Mouse (Mus musculus) gastrocnemius, adult 2 months (tissue): Measurements from ENCODE around the gene Mcm8. TPM values are rescaled to one million over a fixed set of nuclear protein-coding genes. Genes with fewer than 3 reads are reported as not detected.

ENCODE experiments used
- DNase-seq: peaks from one replicate; pipeline ENCODE4 v3.0.0; 2022
- H3K27ac ChIP-seq: fragments of 200-600 bp; 2 replicates; pipeline ENCODE4 v1.8.1; 2022; ENCODE audit warnings: mild to moderate bottlenecking
- H3K4me3 ChIP-seq: fragments of 200-600 bp; 2 replicates; pipeline ENCODE4 v1.8.1; 2022; ENCODE audit warnings: mild to moderate bottlenecking, moderate library complexity
- CTCF ChIP-seq: fragments of 200-600 bp; IDR thresholded peaks from 2 replicates; pipeline ENCODE4 v1.8.1; 2022; ENCODE audit warnings: antibody characterized with exemption, mild to moderate bottlenecking, moderate library complexity
- intact Hi-C: fragments of 180-260 bp; cut with DNase I; formaldehyde crosslinking; loops from one replicate; pipeline ENCODE4 v1.15.1; 2025
- total RNA-seq, 2 experiments: library from RNA; stranded (reverse); gene quantifications; 2 replicates each; pipeline ENCODE4 v1.2.3; 2021

Gene Mcm8
- total RNA-seq, 2 experiments from 2014 or later = 1.3 TPM

DNA sequence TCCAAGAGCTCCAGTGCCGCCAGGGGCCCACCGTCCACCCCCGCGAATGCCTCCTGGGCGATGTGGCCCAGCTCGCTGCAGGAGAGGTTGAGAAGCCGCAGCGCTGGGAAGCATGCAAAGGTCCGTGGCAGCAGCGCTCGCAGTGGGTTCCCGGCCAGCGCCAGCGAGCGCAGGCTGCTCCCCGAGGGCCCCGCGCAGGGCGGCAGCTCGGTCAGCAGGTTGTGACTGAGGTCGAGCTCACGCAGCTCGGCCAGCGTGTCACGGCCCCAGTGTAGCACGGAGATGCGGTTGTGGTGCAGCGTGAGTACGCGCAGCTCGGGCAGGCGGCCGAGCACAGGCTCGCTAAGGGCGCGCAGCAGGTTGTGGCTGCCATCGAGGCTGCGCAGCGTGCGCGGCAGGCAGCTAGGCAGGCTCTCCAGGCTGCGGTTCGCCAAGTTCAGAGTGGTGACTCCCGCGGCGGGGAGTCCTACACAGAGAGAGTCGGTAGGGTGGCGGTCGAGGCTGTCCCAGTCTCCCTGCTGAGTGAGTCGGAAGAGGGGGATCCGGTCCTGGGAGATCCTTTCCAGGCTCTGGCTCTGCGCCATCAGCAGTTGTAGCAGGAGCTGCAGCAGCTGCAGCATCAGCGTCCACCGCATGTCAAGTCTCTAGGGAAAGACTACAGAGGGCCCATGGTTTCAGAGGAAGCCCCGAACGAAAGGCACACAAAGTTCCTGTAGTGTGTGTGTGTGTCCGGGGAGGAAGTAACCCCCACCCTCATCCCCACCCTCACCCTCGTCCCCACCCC is 63.5 kb downstream of the Mcm8 start:
- Histone ChIP-seq H3K4me3 (peak overlapping the region; percentile 60), H3K27ac (no peak overlapping the region)
- TF ChIP-seq CTCF = no peak
- DNase-seq = peak; percentile 30
- intact Hi-C loops = no loop called here

DNA sequence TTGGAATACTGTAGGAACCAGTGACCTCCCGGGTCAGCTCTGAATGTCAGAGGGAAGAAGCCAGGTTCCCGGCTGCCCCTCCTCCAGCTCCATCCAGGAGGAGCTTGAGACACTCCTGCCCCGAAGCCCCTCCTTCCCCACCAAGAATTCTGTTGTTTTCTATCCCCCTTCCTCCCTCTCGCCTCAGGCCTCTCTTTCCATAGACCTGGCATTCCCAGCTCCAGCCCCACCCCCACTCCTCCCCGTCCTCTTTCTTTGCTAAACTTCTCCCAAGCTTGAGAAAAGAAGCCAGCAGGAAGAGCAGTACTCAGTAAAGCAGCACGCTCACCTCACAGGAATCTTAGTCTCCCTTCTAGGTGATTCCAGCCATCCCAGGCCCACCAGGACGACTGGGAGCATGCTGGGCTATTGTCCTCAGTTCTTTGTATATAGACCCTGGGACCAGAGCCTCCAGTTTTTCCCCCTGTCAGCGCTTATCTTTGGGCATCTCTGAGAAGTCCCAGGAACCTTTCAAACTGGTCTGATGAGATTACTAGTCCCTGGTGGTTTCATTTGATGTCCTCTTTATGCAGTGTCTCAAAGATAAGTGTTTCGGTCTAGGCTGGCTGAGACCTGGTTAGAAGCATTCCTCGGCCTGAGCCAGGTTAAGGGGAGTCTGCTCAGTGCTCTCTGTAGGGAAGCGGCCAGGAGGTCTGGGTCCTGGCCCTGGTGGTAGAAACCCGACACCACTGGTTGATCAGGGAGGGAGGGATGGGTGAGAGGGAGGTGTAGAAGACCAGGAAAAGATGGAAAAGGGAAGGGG is 65.1 kb downstream of the Mcm8 start, which contains the start of gene Lrrn4:
Lrrn4 (minus strand) TSS at position 48 of the 802 bp plus-strand sequence.
- TF ChIP-seq CTCF = no peak
- intact Hi-C loops = no loop called here
- H3K4me3 ChIP-seq = peak within 1 kb of the TSS; percentile 60
- H3K27ac ChIP-seq = no peak within 1 kb of the TSS
- DNase-seq = no peak

DNA sequence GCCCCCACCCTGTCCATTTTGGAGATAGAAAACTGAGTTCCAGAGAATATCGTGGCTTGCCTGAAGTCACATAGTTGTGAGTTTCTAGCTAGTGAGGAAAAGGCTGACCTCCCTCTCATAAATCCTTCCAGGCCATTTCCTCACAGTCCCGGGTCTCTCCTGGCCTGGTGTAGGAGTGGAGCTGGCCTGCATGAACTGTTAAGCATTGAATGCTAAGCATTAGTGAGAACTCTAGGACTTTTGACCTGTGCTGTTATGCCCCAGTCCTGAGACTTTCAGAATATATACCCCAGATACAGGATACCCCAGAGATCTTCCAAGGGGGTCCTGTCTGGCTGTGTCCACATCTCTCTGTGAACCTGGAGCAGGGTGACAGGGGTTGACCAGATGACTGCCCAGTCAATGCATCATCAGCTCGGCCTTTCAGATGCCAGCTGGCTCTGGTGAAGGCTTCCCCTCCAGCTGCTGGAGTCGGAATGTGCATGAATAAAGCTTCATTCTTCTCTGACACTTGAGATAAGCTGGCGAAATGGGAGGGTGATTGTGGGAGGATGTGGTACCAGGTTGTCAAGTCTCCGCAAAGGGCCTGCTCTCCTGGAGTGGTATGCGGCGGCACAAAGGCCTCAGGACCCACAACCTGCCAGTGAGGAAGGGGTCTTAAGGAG is 68.5 kb downstream of the Mcm8 start:
- no peak overlapping the region for H3K27ac ChIP-seq
- intact Hi-C loops = no loop called here
- no peak for DNase-seq
- TF ChIP-seq CTCF = no peak
- H3K4me3 ChIP-seq = no peak overlapping the region

DNA sequence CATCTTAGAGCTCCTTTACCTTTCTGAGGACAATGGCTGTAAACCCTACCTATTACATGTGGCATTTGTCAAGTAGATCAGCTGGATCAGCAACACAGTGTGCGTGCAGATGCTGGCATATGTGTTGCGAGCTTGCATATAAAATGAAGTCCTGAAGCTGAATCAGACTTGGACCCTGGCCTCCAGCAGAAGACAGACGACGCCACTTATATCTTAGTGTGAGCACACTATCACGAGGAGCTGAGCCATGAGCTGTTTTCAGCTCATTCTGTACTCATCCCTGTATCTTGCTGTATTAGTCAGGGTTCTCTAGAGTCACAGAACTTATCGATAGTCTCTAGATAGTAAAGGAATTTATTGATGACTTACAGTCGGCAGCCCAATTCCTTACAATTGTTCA is 69.4 kb downstream of the Mcm8 start:
- intact Hi-C loops = no loop called here
- no peak for DNase-seq
- TF ChIP-seq CTCF = no peak
- H3K27ac ChIP-seq = no peak overlapping the region
- no peak overlapping the region for H3K4me3 ChIP-seq

Other genes with a start within 250 kb of the Mcm8 start
- 100 to 1,000 TPM; 167 to 341 TPM for gene Gpcpd1, start 228.4 kb upstream of the Mcm8 start, total RNA-seq
- gene Shld1, start 129.2 kb upstream of the Mcm8 start, total RNA-seq = 1 to 10 TPM; 6.2 to 6.9 TPM
- under 1 TPM in 1 of 2 experiments, not detected in 1; 0.18 TPM for gene Chgb, start 34.9 kb upstream of the Mcm8 start, total RNA-seq
- gene Trmt6, start 86 bp upstream of the Mcm8 start, total RNA-seq = 1 to 10 TPM; 5.5 to 7.4 TPM
- gene Crls1, start 30.5 kb downstream of the Mcm8 start, total RNA-seq = 10 to 100 TPM; 11.0 to 16.2 TPM
- gene Lrrn4, start 64.8 kb downstream of the Mcm8 start, total RNA-seq = not detected
- not detected for gene Fermt1, start 129.8 kb downstream of the Mcm8 start, total RNA-seq